Mouse (Mus musculus): ENCODE data around the gene Glud1.

The Glud1 gene

GRCm38 (mm10) chr14:34310234-34310965 is at the start of gene Glud1, which contains the start of gene Shld2:
Gene Glud1, plus strand, starts transcription at chr14:34310727.
Gene Shld2, minus strand, starts transcription at chr14:34310493.
- DNase-seq = peak; percentile 92

- no peak for DNase-seq
Observed at GRCm38 (mm10) chr14:34268046-34268445, 42.5 kb upstream of the Glud1 start.

GRCm38 (mm10) chr14:34273280-34273679 is 37.2 kb upstream of the Glud1 start:
- DNase-seq = no peak

GRCm38 (mm10) chr14:34274141-34274540 is 36.4 kb upstream of the Glud1 start:
- no peak for DNase-seq

- DNase-seq = no peak
Observed at GRCm38 (mm10) chr14:34275225-34275624, 35.3 kb upstream of the Glud1 start.

GRCm38 (mm10) chr14:34279726-34280125 is 30.8 kb upstream of the Glud1 start:
- DNase-seq = no peak

GRCm38 (mm10) chr14:34280798-34281197 is 29.7 kb upstream of the Glud1 start:
- no peak for DNase-seq

- no peak for DNase-seq
Observed at GRCm38 (mm10) chr14:34281736-34282269, 28.7 kb upstream of the Glud1 start.

- DNase-seq = no peak
Observed at GRCm38 (mm10) chr14:34288396-34288795, 22.1 kb upstream of the Glud1 start.

- DNase-seq = no peak
Observed at GRCm38 (mm10) chr14:34289259-34290015, 21.1 kb upstream of the Glud1 start.

- DNase-seq = no peak
Observed at GRCm38 (mm10) chr14:34290229-34290628, 20.3 kb upstream of the Glud1 start.

GRCm38 (mm10) chr14:34293641-34294040 is 16.9 kb upstream of the Glud1 start:
- no peak for DNase-seq

GRCm38 (mm10) chr14:34296350-34296749 is 14.2 kb upstream of the Glud1 start:
- no peak for DNase-seq

GRCm38 (mm10) chr14:34297038-34297437 is 13.5 kb upstream of the Glud1 start:
- no peak for DNase-seq

GRCm38 (mm10) chr14:34297634-34298033 is 12.9 kb upstream of the Glud1 start:
- no peak for DNase-seq

- DNase-seq = no peak
Observed at GRCm38 (mm10) chr14:34298871-34299700, 11.4 kb upstream of the Glud1 start.

- no peak for DNase-seq
Observed at GRCm38 (mm10) chr14:34302681-34303242, 7.8 kb upstream of the Glud1 start.

- DNase-seq = no peak
Observed at GRCm38 (mm10) chr14:34303265-34303680, 7.3 kb upstream of the Glud1 start.

- DNase-seq = no peak
Observed at GRCm38 (mm10) chr14:34309266-34309665, 1.3 kb upstream of the Glud1 start.

- DNase-seq = no peak
Observed at GRCm38 (mm10) chr14:34309907-34310233, 657 bp upstream of the Glud1 start.

- peak; percentile 43 for DNase-seq
Observed at GRCm38 (mm10) chr14:34311021-34311631, 599 bp downstream of the Glud1 start.

GRCm38 (mm10) chr14:34311691-34312090 is 1.2 kb downstream of the Glud1 start:
- DNase-seq = no peak

All from right cerebral cortex, postnatal 14 days (tissue).